Mouse (Mus musculus) megakaryocyte, embryonic 14.5 days (primary cell): ENCODE measurements at regions not wholly inside any gene's neighbourhood (a gene's known extent, or its start where the extent isn't known, plus 50 kb on each side); places are given as distances from the start of the nearest gene placed in this dataset.

Experiments used
- FLI1 ChIP-seq: IDR thresholded peaks from 2 replicates; pipeline ENCODE4 v1.6.1; 2012; ENCODE audit warnings: low read length, inconsistent platforms, mixed read lengths
- GATA1 ChIP-seq: IDR thresholded peaks from 3 replicates; pipeline ENCODE4 v1.6.1; 2012; ENCODE audit warnings: mixed read lengths, low read length, inconsistent platforms, borderline replicate concordance

- TF ChIP-seq GATA1: no peak
- no peak for TF ChIP-seq FLI1
Measured at GRCm38 (mm10) chr1:32964957-32965356, 417.9 kb upstream of the Gm5415 start.
